Mouse (Mus musculus) E14TG2a.4 (cell line): Measurements from ENCODE around the gene Eefsec.

Experiments used
- CTCF ChIP-seq: conservative IDR thresholded peaks from 2 replicates; pipeline ENCODE4 v1.5.1; 2014; ENCODE audit warnings: low read length
- POU5F1 ChIP-seq: IDR thresholded peaks from 2 replicates; pipeline ENCODE4 v1.6.1; 2014; ENCODE audit warnings: low read length, borderline replicate concordance

DNA sequence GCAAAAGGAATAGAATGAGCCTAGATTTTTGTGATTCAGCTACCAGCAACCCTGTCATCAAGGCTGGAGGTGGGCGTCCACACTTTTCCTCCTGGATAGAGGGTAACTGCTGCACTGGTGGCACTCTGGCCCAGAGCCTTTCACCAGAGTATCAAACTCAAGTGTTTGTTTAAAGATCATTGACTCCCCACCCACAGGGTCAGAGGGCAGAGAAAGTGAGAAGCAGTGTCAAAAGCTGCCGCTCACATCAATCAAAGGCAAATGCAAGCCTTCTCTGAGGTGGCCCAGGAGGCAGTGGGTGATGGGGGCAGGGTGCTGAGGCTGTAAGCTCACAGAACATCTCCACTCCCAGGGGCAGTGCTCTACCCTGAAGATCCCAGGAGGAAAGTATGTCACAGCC lies 146.8 kb downstream of the Eefsec start:
- TF ChIP-seq CTCF: no peak
- TF ChIP-seq POU5F1: no peak
